Mouse (Mus musculus): ENCODE results near the gene Treml2. TPM values are rescaled to one million over a fixed set of nuclear protein-coding genes. Genes with fewer than 3 reads are reported as not detected.
A peak's percentile ranks its signal among the peaks of the same experiment; 100 is the strongest.
"Not testable (repeated sequence)": the region's sequence is repeated elsewhere in the genome, so short reads cannot be mapped to it uniquely, and the experiment has no call there.

Treml2 gene
- polyA plus RNA-seq, 1 experiment from 2014 or later: 3.8 TPM

GRCm38 (mm10) chr17:48287276-48287675 is 12.0 kb upstream of the Treml2 start:
- no peaks in the 10 kb centered on the region for H3K9me3 ChIP-seq (replicated peaks)
- ATAC-seq (ENCODE audit: insufficient read depth): no peak
- peaks cover 13% of the 10 kb centered on the region for H3K4me1 ChIP-seq (replicated peaks)
- no peak overlapping the region for H3K4me2 ChIP-seq
- no peak overlapping the region for H3K9ac ChIP-seq
- no peak overlapping the region for H3K27ac ChIP-seq (replicated peaks)
- H3K4me3 ChIP-seq (replicated peaks): no peak overlapping the region
- no peaks in the 10 kb centered on the region for H3K36me3 ChIP-seq (replicated peaks)
- WGBS (ENCODE audit: insufficient replicate concordance): 29% methylated on average over 2 of the region's 2 CpGs
- no peaks in the 10 kb centered on the region for H3K27me3 ChIP-seq

- H3K4me3 ChIP-seq (replicated peaks): no peak overlapping the region
- WGBS (ENCODE audit: insufficient replicate concordance): 46% methylated on average over 5 of the region's 5 CpGs
- no peak overlapping the region for H3K27ac ChIP-seq (replicated peaks)
- peaks cover 12% of the 10 kb centered on the region for H3K4me1 ChIP-seq (replicated peaks)
- H3K36me3 ChIP-seq (replicated peaks): no peaks in the 10 kb centered on the region
- no peaks in the 10 kb centered on the region for H3K27me3 ChIP-seq
- H3K4me2 ChIP-seq: no peak overlapping the region
- no peak for ATAC-seq (ENCODE audit: insufficient read depth)
- no peak overlapping the region for H3K9ac ChIP-seq
- no peaks in the 10 kb centered on the region for H3K9me3 ChIP-seq (replicated peaks)
Observed at GRCm38 (mm10) chr17:48293500-48294194, 5.7 kb upstream of the Treml2 start.

DNA sequence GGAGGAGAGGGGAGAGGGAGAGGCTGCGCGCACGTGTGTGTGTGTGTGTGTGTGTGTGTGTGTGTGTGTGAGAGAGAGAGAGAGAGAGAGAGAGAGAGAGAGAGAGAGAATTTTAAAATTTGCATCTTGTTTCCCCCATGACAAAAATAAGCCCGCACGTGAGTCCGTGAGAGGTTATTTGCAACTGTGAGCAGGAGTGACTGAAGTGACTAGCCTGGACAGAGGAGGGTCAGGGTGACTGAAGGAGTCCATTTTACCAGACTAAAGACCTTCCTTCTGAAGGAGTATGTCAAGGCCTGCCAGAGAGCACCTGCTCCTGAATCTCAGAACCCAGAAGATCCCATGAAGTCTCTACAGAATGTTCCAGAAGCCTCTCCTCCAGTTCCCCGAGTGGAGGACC is 458 bp downstream of the Treml2 start:
- Histone ChIP-seq H3K9me3 (replicated peaks) (no peaks in the 10 kb centered on the region), H3K27me3 (no peaks in the 10 kb centered on the region), H3K36me3 (replicated peaks) (peaks cover 17% of the 10 kb centered on the region; the same call in 1 of the 2 replicates), H3K27ac (replicated peaks) (peak overlapping the region; percentile 81), H3K4me2 (peak overlapping the region; percentile 78), H3K4me1 (replicated peaks) (peaks cover 60% of the 10 kb centered on the region), H3K9ac (peak overlapping the region; percentile 60), H3K4me3 (replicated peaks) (peak overlapping the region; percentile 58)
- ATAC-seq (ENCODE audit: insufficient read depth): peak; percentile 25; the same call in 1 of the 2 replicates
- WGBS (ENCODE audit: insufficient replicate concordance): 12% methylated on average over 7 of the region's 7 CpGs

DNA sequence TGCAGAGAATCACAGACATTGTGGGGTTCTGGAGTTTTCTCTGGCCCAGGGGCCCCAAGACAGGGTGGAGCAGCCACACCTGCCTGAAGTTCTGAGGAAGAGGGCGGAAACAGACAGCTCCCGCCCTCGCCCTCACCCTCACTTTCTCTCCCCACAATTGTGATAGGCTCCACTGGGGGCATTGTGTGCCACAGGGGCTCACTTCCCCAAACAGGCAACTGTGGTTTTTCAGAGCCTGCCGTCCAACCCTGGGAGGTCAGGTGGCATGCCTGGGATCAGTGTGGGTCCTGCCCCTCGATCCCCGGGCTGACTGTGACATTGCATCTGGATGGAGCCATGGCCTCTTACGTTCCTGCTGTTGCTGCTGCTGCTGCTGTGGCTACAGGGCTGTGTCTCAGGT is 901 bp downstream of the Treml2 start:
- H3K27ac ChIP-seq (replicated peaks): peak overlapping the region; percentile 81
- H3K9me3 ChIP-seq (replicated peaks): no peaks in the 10 kb centered on the region
- peak; percentile 77 for ATAC-seq (ENCODE audit: insufficient read depth)
- peak overlapping the region; percentile 58 for H3K4me3 ChIP-seq (replicated peaks)
- peak overlapping the region; percentile 60 for H3K9ac ChIP-seq
- peak overlapping the region; percentile 78 for H3K4me2 ChIP-seq
- WGBS (ENCODE audit: insufficient replicate concordance): 15% methylated on average over 7 of the region's 7 CpGs
- peaks cover 60% of the 10 kb centered on the region for H3K4me1 ChIP-seq (replicated peaks)
- no peaks in the 10 kb centered on the region for H3K27me3 ChIP-seq
- peaks cover 19% of the 10 kb centered on the region; the same call in 1 of the 2 replicates for H3K36me3 ChIP-seq (replicated peaks)

- 9% methylated on average over 9 of the region's 9 CpGs for WGBS (ENCODE audit: insufficient replicate concordance)
- Histone ChIP-seq H3K9me3 (replicated peaks) (no peaks in the 10 kb centered on the region), H3K4me1 (replicated peaks) (peaks cover 60% of the 10 kb centered on the region), H3K36me3 (replicated peaks) (peaks cover 19% of the 10 kb centered on the region; the same call in 1 of the 2 replicates), H3K9ac (peak overlapping the region; percentile 60), H3K4me3 (replicated peaks) (peak overlapping the region; percentile 58), H3K4me2 (peak overlapping the region; percentile 78), H3K27ac (replicated peaks) (peak overlapping the region; percentile 81), H3K27me3 (no peaks in the 10 kb centered on the region)
- ATAC-seq (ENCODE audit: insufficient read depth): 0 out of 2 replicates have a peak, but pooled peaks have one; percentile 28
Observed at GRCm38 (mm10) chr17:48300861-48301260, 1.6 kb downstream of the Treml2 start.

GRCm38 (mm10) chr17:48301792-48302191 is 2.5 kb downstream of the Treml2 start:
- Histone ChIP-seq H3K9ac (peak overlapping the region; percentile 60; the same call in 1 of the 2 replicates), H3K27ac (replicated peaks) (peak overlapping the region; percentile 81), H3K4me3 (replicated peaks) (peak overlapping the region; percentile 58), H3K4me2 (peak overlapping the region; percentile 78), H3K27me3 (no peaks in the 10 kb centered on the region), H3K36me3 (replicated peaks) (peaks cover 22% of the 10 kb centered on the region; the same call in 1 of the 2 replicates), H3K9me3 (replicated peaks) (no peaks in the 10 kb centered on the region), H3K4me1 (replicated peaks) (peaks cover 56% of the 10 kb centered on the region)
- WGBS (ENCODE audit: insufficient replicate concordance): 64% methylated on average over 5 of the region's 5 CpGs
- ATAC-seq (ENCODE audit: insufficient read depth): no peak

DNA sequence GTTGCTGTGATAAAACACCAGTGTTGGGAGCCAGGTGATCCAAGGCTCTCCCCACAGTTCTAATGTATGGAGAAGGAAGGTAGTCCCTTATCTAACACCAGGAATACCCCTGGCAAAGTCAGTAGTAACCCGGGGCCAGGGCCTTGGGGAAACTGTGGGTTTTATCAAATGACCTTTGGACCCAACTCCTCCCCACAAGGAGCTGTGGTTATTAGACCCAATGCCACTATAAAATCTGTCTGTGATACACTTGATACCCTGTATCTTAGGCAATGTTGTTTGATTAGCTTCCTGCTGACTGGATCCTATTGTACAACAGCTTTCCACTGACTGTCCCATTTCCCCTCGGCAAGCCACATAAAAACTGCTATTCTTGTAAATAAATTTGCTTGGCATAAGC is 12.8 kb downstream of the Treml2 start:
- no peak overlapping the region for H3K4me2 ChIP-seq
- H3K36me3 ChIP-seq (replicated peaks): 0 out of 2 replicates have a peak, but pooled peaks cover 7% of the 10 kb centered on the region
- H3K9ac ChIP-seq: no peak overlapping the region
- no peak for ATAC-seq (ENCODE audit: insufficient read depth)
- H3K9me3 ChIP-seq (replicated peaks): no peaks in the 10 kb centered on the region
- H3K27me3 ChIP-seq: no peaks in the 10 kb centered on the region
- no peak overlapping the region for H3K4me3 ChIP-seq (replicated peaks)
- no peak overlapping the region for H3K27ac ChIP-seq (replicated peaks)
- H3K4me1 ChIP-seq (replicated peaks): no peaks in the 10 kb centered on the region
- 45% methylated on average over 2 of the region's 2 CpGs for WGBS (ENCODE audit: insufficient replicate concordance)

DNA sequence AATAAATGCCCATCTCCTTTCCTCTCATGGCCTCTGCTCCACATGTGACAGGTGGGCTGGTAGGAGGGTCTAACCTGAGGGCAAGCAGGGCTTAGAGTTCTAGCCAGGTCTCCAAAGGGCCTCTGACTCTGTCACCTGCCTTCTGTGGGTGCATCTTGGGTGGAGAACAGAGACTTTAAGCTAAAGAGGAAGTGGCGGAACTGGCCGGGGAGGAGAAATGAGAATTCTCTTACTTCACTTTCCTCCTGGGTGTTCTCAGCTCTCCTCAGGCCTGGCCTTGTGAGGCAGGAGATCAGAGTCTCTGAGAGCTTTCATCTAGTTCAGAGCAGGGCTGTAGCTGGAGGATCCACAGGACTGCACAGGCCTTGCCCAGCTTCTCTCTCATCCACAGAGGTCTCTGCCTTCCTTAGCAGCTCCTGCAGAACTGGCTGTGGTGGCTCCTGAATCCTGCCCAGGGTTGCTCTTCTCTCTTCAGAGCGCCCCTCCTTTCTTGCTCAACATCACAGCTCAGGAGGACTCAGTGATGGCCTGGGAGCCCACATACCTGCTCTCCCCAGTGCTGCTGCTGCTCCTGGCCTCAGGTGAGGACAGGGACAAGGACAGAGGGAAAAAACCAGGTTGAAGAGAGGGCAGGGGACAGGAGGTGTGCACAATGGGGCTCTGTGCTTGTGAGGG is 16.7 kb downstream of the Treml2 start, which contains the start of gene B430306N03Rik:
TSS of gene B430306N03Rik (plus strand) at position 237 of the 675 bp plus-strand sequence.
- peak within 1 kb of the TSS; percentile 3; the same call in 1 of the 2 replicates for H3K4me2 ChIP-seq
- not testable (repeated sequence) for H3K9ac ChIP-seq; H3K36me3 ChIP-seq (replicated peaks); H3K9me3 ChIP-seq (replicated peaks); ATAC-seq (ENCODE audit: insufficient read depth); H3K27me3 ChIP-seq
- H3K4me1 ChIP-seq (replicated peaks): peaks cover 13% of the 10 kb centered on the region
- 39% methylated on average over 3 of the region's 3 CpGs for WGBS (ENCODE audit: insufficient replicate concordance)
- peak within 1 kb of the TSS; percentile 61; the same call in 1 of the 2 replicates for H3K27ac ChIP-seq (replicated peaks)
- 0 out of 2 replicates have a peak within 1 kb of the TSS, but pooled peaks have one; percentile 17 for H3K4me3 ChIP-seq (replicated peaks)

DNA sequence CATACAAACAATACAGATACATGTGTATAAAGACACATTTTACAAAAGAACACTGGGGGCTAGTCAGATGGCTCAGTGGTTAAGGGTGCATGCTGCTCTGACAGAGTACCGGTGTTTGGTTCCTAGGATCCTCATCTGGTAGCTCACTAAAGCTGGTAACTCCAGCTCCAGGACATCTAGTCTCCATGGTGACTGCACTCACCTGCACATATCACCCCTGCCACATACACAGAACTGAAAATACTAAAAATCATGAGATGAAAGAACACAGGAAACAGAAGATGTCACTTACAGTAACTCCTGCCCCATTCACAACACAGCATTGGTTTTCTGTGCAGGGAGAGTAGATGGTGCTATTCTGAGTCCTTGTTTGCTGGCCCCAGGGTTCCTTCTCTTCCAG is 19.4 kb downstream of the Treml2 start:
- Histone ChIP-seq H3K27ac (replicated peaks) (no peak overlapping the region), H3K36me3 (replicated peaks) (no peaks in the 10 kb centered on the region), H3K9ac (no peak overlapping the region), H3K4me1 (replicated peaks) (peaks cover 33% of the 10 kb centered on the region), H3K27me3 (no peaks in the 10 kb centered on the region), H3K9me3 (replicated peaks) (no peaks in the 10 kb centered on the region), H3K4me3 (replicated peaks) (no peak overlapping the region), H3K4me2 (no peak overlapping the region)
- no peak for ATAC-seq (ENCODE audit: insufficient read depth)
- WGBS (ENCODE audit: insufficient replicate concordance): 83% methylated on average over 1 of the region's 1 CpGs

DNA sequence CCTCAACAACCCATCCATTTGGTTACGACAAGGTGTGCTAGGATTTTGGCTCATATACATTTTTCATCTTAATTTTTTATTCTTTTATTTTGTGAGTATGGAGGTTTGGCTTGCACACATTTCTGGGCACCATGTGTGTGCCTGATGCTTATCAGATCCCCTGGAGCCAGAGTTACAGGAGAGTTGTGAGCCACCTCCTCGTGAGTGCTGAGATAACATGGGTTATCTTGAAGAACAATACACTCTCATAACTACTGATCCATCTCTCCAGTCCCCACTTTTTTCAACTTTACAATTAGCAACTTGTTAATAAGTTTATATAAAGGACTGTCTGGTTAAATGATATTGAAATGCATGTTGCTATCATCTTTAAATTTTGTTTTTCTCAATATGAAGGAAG is 22.0 kb downstream of the Treml2 start:
- H3K4me1 ChIP-seq (replicated peaks): peaks cover 33% of the 10 kb centered on the region
- ATAC-seq (ENCODE audit: insufficient read depth): no peak
- H3K4me2 ChIP-seq: no peak overlapping the region
- no peaks in the 10 kb centered on the region for H3K36me3 ChIP-seq (replicated peaks)
- H3K27ac ChIP-seq (replicated peaks): no peak overlapping the region
- no peaks in the 10 kb centered on the region for H3K9me3 ChIP-seq (replicated peaks)
- no peaks in the 10 kb centered on the region for H3K27me3 ChIP-seq
- H3K4me3 ChIP-seq (replicated peaks): no peak overlapping the region
- no peak overlapping the region for H3K9ac ChIP-seq
- WGBS (ENCODE audit: insufficient replicate concordance): 56% methylated on average over 2 of the region's 2 CpGs

- WGBS (ENCODE audit: insufficient replicate concordance): 50% methylated on average over 3 of the region's 3 CpGs
- peaks cover 33% of the 10 kb centered on the region for H3K4me1 ChIP-seq (replicated peaks)
Observed at GRCm38 (mm10) chr17:48323236-48323635, 23.9 kb downstream of the Treml2 start.

More at GRCm38 (mm10) chr17:48323236-48323635, 23.9 kb downstream of the Treml2 start:
- no peak overlapping the region for H3K9ac ChIP-seq
- H3K27me3 ChIP-seq: no peaks in the 10 kb centered on the region
- H3K27ac ChIP-seq (replicated peaks): no peak overlapping the region
- no peaks in the 10 kb centered on the region for H3K9me3 ChIP-seq (replicated peaks)
- no peak overlapping the region for H3K4me3 ChIP-seq (replicated peaks)
- no peaks in the 10 kb centered on the region for H3K36me3 ChIP-seq (replicated peaks)
- no peak for ATAC-seq (ENCODE audit: insufficient read depth)
- no peak overlapping the region for H3K4me2 ChIP-seq
